Mouse (Mus musculus): ENCODE measurements around the gene Lypla2. TPM values are rescaled to one million over a fixed set of nuclear protein-coding genes. Genes with fewer than 3 reads are reported as not detected.

Gene Lypla2
- polyA plus RNA-seq, 1 experiment from 2014 or later = 55.5 TPM

GRCm38 (mm10) chr4:135969070-135969750 is 3.2 kb downstream of the Lypla2 start:
- Histone ChIP-seq H3K9ac (replicated peaks) (no peak overlapping the region), H3K27ac (ENCODE audit: low read depth) (no peak overlapping the region), H3K36me3 (replicated peaks; ENCODE audit: insufficient read depth, low read length) (peaks cover 41% of the 10 kb centered on the region), H3K27me3 (ENCODE audit: insufficient read depth, low read length) (no peaks in the 10 kb centered on the region), H3K9me3 (ENCODE audit: low read length) (no peaks in the 10 kb centered on the region), H3K4me3 (ENCODE audit: low read depth, low read length) (no peak overlapping the region), H3K4me2 (ENCODE audit: low read depth, low read length) (no peak overlapping the region), H3K4me1 (ENCODE audit: insufficient read depth) (peaks cover 30% of the 10 kb centered on the region)
- ATAC-seq (no peak), DNase-seq (peak; percentile 15)
- 88% methylated on average over 13 of the region's 13 CpGs for WGBS (ENCODE audit: insufficient replicate concordance)
- TF ChIP-seq EP300 (IDR thresholded peaks at IDR 0.05; ENCODE audit: low read depth) (no peak), CTCF (IDR thresholded peaks at IDR 0.05; ENCODE audit: low read depth) (no peak)

- WGBS (ENCODE audit: insufficient replicate concordance) = 72% methylated on average over 15 of the region's 19 CpGs
- H3K4me1 ChIP-seq (ENCODE audit: insufficient read depth) = peaks cover 28% of the 10 kb centered on the region
- H3K4me2 ChIP-seq (ENCODE audit: low read depth, low read length) = no peak overlapping the region
- ATAC-seq (no peak), DNase-seq (peak; percentile 17)
- H3K9me3 ChIP-seq (ENCODE audit: low read length) = no peaks in the 10 kb centered on the region
- peaks cover 39% of the 10 kb centered on the region for H3K36me3 ChIP-seq (replicated peaks; ENCODE audit: insufficient read depth, low read length)
- H3K4me3 ChIP-seq (ENCODE audit: low read depth, low read length) = no peak overlapping the region
- no peak for TF ChIP-seq EP300 (IDR thresholded peaks at IDR 0.05; ENCODE audit: low read depth)
- no peak for TF ChIP-seq CTCF (IDR thresholded peaks at IDR 0.05; ENCODE audit: low read depth)
- no peak overlapping the region for H3K27ac ChIP-seq (ENCODE audit: low read depth)
- H3K27me3 ChIP-seq (ENCODE audit: insufficient read depth, low read length) = no peaks in the 10 kb centered on the region
- no peak overlapping the region for H3K9ac ChIP-seq (replicated peaks)
Observed at GRCm38 (mm10) chr4:135968271-135968869, 4.1 kb downstream of the Lypla2 start.

GRCm38 (mm10) chr4:135967086-135967760 is 5.2 kb downstream of the Lypla2 start:
- no peaks in the 10 kb centered on the region for H3K9me3 ChIP-seq (ENCODE audit: low read length)
- no peak overlapping the region for H3K27ac ChIP-seq (ENCODE audit: low read depth)
- TF ChIP-seq EP300 (IDR thresholded peaks at IDR 0.05; ENCODE audit: low read depth) = no peak
- TF ChIP-seq CTCF (IDR thresholded peaks at IDR 0.05; ENCODE audit: low read depth) = no peak
- H3K4me1 ChIP-seq (ENCODE audit: insufficient read depth) = peaks cover 24% of the 10 kb centered on the region
- no peak overlapping the region for H3K4me2 ChIP-seq (ENCODE audit: low read depth, low read length)
- H3K9ac ChIP-seq (replicated peaks) = no peak overlapping the region
- DNase-seq = peak; percentile 15
- WGBS (ENCODE audit: insufficient replicate concordance) = 86% methylated on average over 18 of the region's 18 CpGs
- H3K27me3 ChIP-seq (ENCODE audit: insufficient read depth, low read length) = no peaks in the 10 kb centered on the region
- ATAC-seq = no peak
- no peak overlapping the region for H3K4me3 ChIP-seq (ENCODE audit: low read depth, low read length)
- H3K36me3 ChIP-seq (replicated peaks; ENCODE audit: insufficient read depth, low read length) = peaks cover 40% of the 10 kb centered on the region

GRCm38 (mm10) chr4:135966283-135966682 is 6.1 kb downstream of the Lypla2 start:
- TF ChIP-seq EP300 (IDR thresholded peaks at IDR 0.05; ENCODE audit: low read depth) (no peak), CTCF (IDR thresholded peaks at IDR 0.05; ENCODE audit: low read depth) (no peak)
- Histone ChIP-seq H3K27ac (ENCODE audit: low read depth) (no peak overlapping the region), H3K4me1 (ENCODE audit: insufficient read depth) (peaks cover 17% of the 10 kb centered on the region), H3K27me3 (ENCODE audit: insufficient read depth, low read length) (no peaks in the 10 kb centered on the region), H3K36me3 (replicated peaks; ENCODE audit: insufficient read depth, low read length) (peaks cover 49% of the 10 kb centered on the region), H3K4me3 (ENCODE audit: low read depth, low read length) (no peak overlapping the region), H3K9ac (replicated peaks) (no peak overlapping the region), H3K4me2 (ENCODE audit: low read depth, low read length) (no peak overlapping the region), H3K9me3 (ENCODE audit: low read length) (no peaks in the 10 kb centered on the region)
- DNase-seq (no peak), ATAC-seq (no peak)
- 85% methylated on average over 16 of the region's 16 CpGs for WGBS (ENCODE audit: insufficient replicate concordance)

- TF ChIP-seq EP300 (IDR thresholded peaks at IDR 0.05; ENCODE audit: low read depth) (no peak), CTCF (IDR thresholded peaks at IDR 0.05; ENCODE audit: low read depth) (no peak)
- Histone ChIP-seq H3K27ac (ENCODE audit: low read depth) (peak overlapping the region; percentile 87; the same call in 1 of the 2 replicates), H3K27me3 (ENCODE audit: insufficient read depth, low read length) (no peaks in the 10 kb centered on the region), H3K4me1 (ENCODE audit: insufficient read depth) (peaks cover 15% of the 10 kb centered on the region), H3K4me3 (ENCODE audit: low read depth, low read length) (no peak overlapping the region), H3K9ac (replicated peaks) (0 out of 2 replicates have a peak overlapping the region, but pooled peaks have one; percentile 79), H3K4me2 (ENCODE audit: low read depth, low read length) (peak overlapping the region; percentile 100; the same call in 1 of the 2 replicates), H3K36me3 (replicated peaks; ENCODE audit: insufficient read depth, low read length) (peaks cover 51% of the 10 kb centered on the region), H3K9me3 (ENCODE audit: low read length) (no peaks in the 10 kb centered on the region)
- WGBS (ENCODE audit: insufficient replicate concordance) = 81% methylated on average over 9 of the region's 9 CpGs
- no peak for DNase-seq
- ATAC-seq = no peak
Observed at GRCm38 (mm10) chr4:135965113-135965512, 7.3 kb downstream of the Lypla2 start.

- H3K9me3 ChIP-seq (ENCODE audit: low read length) = no peaks in the 10 kb centered on the region
- ATAC-seq (peak; percentile 60), DNase-seq (peak; percentile 80)
- peaks cover 16% of the 10 kb centered on the region for H3K4me1 ChIP-seq (ENCODE audit: insufficient read depth)
- TF ChIP-seq CTCF (IDR thresholded peaks at IDR 0.05; ENCODE audit: low read depth) (peak; percentile 36; the same call in 1 of the 2 replicates), EP300 (IDR thresholded peaks at IDR 0.05; ENCODE audit: low read depth) (no peak)
- no peaks in the 10 kb centered on the region for H3K27me3 ChIP-seq (ENCODE audit: insufficient read depth, low read length)
- WGBS (ENCODE audit: insufficient replicate concordance) = 6% methylated on average over 12 of the region's 12 CpGs
- H3K36me3 ChIP-seq (replicated peaks; ENCODE audit: insufficient read depth, low read length) = peaks cover 51% of the 10 kb centered on the region
- peak overlapping the region; percentile 87 for H3K27ac ChIP-seq (ENCODE audit: low read depth)
- H3K4me2 ChIP-seq (ENCODE audit: low read depth, low read length) = peak overlapping the region; percentile 100
- H3K9ac ChIP-seq (replicated peaks) = peak overlapping the region; percentile 79
- H3K4me3 ChIP-seq (ENCODE audit: low read depth, low read length) = peak overlapping the region; percentile 72
Observed at GRCm38 (mm10) chr4:135964426-135964825, 8.0 kb downstream of the Lypla2 start.
